Mouse (Mus musculus): Measurements from ENCODE around the gene Hfm1.

- TF ChIP-seq CTCF (IDR thresholded peaks at IDR 0.05; ENCODE audit: low read depth, low read length): no peak
- TF ChIP-seq POLR2A (IDR thresholded peaks at IDR 0.05; ENCODE audit: borderline replicate concordance, low read depth, low read length): no peak
Measured at GRCm38 (mm10) chr5:106885517-106885916, 40.6 kb downstream of the Hfm1 start.
